Mouse (Mus musculus) kidney, postnatal 36 days (tissue): ENCODE data around the gene Ankrd44.
"Not testable (repeated sequence)": the region's sequence is repeated elsewhere in the genome, so short reads cannot be mapped to it uniquely, and the experiment has no call there.

ENCODE experiments used
- DNase-seq, 2 experiments: peaks; one replicate each; pipeline ENCODE4 v3.0.0; 2021 to 2022; ENCODE audit warnings: mixed read lengths in 2 of 2

Gene Ankrd44

DNA sequence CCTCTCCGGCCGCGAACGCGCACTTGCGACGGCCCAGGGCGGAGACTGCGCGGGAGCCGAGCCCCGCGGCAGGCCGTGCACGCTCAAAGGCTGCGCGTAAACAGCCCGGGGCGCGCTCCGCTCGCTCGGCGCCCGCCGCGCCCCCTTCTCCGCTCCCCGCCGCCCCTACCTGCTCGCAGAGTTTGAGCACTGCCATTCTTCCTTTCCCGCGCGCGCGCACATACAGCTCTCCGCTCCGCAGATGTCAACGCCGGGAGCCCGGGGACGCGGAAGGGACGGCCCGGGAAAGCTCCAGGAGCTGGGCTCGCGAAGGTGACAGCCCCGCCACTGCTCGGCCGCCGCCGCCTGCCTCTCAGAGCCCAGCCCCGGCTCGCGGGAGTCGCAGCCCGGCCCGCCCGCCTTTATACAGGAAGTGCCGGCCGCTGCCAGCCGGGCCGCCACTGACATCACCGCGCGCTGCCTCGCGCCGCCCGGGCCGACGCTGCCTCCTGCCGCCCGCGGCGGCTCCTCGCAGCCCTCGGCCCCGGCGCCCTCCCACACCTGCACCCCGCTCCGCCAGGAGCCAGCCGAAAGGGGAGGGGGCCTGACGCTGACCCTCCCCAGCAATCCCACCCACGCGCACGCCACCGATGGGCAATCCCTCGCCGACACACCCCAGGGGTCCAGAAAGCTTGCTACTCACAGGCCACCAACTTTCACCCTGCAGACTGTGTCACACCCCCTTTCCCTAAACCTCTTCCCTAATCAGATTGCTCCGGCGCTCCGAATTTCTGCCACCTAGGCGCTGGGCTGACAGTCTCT lies at the start of gene Ankrd44:
Gene Ankrd44 (minus strand): TSS at position 417 of the 801 bp plus-strand sequence.
- peak; percentile 85 to 93 for DNase-seq

DNA sequence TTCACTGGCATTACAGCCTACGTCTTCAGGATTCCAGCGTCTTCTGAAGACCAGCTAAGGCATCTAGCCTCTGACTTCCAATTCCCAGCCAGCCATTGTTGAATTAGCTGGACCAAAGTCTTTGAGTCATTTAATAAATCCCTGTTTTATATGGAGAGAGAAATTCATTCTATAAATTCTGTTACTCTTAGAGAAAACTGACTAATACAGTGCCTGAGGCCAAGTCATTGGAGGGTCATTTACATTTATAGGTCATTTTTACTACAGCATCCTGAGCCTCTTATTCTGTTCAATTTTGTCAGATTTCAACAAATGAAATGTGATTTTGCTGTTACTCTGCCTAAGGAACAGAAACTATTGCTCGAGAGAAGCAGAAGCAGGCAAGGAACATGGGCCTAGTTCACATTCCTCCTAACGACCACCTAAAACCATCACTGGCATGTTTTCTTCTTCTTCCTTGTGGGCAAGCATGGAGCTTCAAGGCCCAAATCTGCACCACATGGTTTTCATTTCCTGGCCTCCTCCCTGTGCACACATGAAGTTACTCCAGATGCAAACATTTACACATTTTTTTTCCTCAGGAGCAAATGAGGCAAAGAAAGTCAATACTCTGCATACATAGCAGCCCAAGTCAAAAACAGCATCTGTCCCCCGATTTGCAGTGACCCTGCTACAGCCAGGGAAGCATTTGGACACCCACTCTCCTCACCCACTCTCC lies 45.7 kb upstream of the Ankrd44 start:
- DNase-seq = no peak

DNA sequence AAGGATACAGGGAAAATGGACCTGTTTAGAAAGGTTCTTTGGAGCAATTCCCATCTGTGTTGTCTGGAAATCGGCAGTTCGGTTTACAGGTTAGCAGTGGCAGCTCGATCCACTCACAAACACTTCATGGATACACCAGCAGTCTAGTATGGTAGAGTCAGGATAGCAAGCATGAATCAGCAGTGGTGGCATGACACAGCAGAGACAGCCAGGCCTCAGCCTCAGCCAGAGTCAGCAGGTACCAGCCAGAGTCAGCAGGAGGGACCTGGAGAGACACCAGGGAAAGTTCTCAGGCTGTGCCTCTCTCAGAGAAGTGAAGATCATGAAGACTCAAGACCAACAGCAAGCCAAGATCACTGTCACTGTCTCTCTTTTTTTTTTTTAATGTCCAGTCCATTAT lies 40.7 kb upstream of the Ankrd44 start:
- DNase-seq = no peak

DNA sequence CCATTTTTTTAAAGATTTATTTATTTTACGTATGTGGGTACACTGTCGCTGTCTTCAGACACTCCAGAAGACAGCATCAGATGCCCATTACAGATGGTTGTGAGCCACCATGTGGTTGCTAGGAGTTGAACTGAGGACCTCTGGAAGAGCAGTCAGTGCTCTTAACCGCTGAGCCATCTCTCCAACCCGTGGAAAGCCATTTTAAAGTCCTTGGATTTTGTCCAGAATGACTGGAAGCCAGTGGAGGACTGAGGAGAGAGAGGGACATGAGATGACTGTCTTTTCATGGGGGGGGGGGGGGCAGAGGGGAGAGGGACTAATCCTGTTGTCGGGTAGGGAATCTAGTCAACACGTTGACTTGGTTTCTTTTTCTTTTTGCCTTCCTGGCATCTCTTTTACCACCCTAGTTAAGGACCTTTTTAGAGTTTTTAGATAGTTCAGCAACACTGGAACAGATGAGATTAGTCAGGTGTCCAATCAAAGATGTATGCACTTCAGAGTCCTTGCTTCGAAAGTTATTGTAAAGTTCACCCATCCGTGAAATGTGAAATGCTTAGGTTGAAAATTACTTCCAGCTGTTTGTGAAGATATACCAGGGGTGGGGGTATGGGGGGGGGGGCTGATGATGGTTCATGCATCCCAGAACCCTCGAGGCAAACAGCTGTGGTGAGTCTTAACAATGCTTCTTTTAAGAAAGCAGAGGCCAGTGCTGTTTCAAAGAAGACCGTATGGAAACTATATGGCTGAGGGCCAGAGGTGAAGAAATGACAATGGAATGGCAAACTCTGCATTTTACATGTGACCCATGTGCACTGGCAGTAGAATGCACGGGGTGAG lies 39.2 kb upstream of the Ankrd44 start:
- DNase-seq = no peak

DNA sequence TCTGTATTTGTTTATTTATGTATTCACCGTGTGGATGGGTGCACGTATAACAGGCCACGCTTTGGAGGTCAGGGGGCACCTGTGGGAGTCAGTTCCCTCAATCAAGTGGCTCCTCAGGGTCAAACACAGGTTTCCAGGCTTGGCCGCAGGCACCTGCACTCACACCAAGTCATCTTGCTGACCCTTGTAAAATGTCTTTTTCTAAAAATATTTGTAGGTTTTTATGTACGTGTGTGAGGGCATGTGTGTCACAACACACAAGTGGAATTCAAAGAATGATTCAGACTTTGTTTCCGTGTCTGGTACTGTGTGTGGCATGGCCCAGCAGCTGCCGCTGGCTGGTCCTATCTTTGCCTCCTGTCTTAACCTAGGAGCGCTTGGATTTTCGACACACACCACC lies 35.5 kb upstream of the Ankrd44 start:
- DNase-seq = no peak

DNA sequence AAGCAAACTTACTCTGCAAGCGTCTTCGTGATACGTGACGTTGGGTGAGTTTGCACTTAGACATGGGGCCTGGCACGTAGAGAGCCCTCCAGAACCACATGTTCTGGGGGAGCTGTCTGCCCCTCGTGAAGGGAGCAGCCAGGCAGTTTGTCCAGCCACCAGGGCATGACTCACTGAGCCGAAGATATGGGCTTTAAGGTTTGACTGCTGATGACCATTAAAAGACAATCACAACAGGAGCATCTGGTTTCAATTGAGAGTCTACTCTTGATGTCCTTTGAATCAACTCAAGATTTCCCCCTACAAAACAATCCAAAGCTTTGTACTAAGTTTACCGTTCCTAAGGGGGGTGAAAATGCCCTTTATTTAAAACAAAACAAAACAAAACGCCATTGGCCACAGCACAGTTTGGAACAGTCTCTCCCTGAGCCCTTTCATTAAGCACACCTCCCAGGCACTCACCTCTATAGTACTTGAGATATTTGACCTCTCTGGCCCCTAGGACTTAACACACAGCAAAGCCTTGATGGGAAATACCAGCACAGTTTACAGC lies 34.5 kb upstream of the Ankrd44 start:
- no peak for DNase-seq

DNA sequence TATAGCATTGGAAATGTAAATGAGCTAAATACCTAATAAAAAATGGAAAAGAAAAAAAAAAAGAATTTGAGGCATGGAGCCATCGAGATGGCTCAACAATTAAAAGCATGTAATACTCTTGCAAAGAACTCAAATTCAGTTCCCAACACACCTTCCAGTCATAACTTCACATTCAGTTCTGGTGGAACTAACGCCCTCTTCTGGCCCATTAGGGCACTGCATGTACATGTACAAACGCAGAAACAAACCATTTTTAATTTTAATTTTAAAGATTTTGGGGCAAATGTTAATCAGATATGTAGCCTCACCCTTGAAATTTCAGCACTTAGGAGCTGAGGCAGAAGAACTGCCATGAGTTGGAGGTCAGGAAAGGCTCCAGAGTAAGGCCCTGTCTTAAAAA lies 32.3 kb upstream of the Ankrd44 start:
- peak in 1 of 2 experiments; percentile 34 for DNase-seq

DNA sequence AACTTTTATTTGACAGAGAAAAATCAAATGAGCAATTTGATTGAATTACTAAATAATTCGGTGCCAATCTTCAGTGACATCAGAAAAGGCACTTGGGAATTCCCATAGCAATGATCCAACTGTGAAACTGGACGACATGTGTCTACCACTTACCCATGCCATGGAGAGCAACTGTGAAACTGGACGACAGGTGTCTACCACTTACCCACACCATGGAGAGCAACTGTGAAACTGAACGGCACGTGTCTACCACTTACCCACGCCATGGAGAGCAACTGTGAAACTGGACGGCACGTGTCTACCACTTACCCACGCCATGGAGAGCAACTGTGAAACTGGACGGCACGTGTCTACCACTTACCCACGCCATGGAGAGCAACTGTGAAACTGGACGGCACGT lies 30.8 kb upstream of the Ankrd44 start:
- DNase-seq = not testable (repeated sequence)

DNA sequence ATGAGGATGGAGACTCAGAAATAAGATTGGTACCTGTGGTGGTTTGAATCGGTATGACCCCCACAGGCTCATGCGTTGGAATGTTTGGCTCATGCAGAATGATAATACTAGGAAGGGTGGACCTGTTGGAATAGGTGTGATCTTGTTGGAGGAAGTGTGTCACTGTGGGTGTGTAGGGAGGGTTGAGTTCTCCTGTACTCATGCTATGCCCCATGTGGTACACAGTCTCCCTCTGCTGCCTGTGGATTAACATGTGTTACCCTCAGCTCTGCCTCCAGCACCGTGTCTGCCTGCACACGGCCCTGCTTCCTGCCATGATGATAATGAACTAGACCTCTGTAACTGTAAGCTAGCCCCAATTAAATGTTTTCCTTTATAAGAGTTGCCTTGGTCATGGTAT lies 28.7 kb upstream of the Ankrd44 start:
- no peak for DNase-seq

DNA sequence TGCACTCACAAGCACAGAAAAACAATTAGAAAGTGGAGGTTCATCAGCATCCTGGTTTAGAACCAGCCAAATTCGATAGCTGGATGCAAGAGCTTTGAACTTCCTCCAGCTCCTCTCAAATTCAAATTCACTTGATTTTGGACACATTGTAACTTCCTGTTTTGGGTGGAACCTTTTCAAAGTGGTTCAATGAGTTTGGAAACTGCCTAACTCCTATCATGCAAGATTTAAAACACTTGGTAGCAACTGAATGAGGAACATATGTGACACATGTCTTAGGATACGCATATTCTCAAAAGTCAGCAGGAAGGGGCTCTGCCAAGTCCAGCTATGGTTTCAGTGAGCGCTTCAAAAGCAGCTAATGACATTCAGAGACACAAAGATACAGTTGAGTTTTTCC lies 18.5 kb upstream of the Ankrd44 start:
- no peak for DNase-seq

DNA sequence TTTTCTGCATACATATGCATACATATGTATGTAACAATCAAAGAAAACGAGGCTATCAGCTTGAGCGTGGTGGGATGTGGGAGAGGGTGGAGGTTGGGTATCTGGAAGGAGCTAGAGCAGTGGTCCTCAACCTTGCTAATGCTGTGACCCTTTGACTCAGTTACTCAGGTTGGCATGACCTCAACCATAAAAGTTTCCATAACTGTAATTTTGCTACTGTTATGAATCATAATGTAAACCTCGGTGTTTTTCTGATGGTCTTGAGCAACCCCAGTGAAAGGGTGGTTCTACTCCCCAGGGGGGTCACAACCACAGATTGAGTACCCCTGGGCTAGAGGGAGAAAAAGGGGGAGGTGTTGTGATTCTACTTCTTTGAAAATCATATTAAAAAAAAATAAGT lies 9.3 kb upstream of the Ankrd44 start:
- DNase-seq = no peak

DNA sequence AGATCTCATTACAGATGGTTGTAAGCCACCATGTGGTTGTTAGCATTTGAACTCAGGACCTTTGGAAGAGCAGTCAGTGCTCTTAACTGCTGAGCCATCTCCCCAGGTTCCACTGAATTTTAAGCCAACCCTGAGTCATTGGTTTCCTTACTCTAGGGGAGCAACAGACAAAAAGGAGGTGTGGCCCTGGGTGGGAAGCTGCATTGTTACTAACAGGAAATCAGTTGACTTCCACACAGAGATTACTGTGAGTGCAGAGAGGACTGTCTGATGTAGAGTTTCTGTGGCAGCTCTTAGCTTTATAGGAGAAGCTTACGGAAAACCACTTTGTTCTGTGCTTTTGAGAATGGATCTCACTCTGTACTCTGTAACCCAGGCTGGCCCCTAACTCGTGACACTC lies 8.7 kb upstream of the Ankrd44 start:
- DNase-seq = peak in 1 of 2 experiments; percentile 13

DNA sequence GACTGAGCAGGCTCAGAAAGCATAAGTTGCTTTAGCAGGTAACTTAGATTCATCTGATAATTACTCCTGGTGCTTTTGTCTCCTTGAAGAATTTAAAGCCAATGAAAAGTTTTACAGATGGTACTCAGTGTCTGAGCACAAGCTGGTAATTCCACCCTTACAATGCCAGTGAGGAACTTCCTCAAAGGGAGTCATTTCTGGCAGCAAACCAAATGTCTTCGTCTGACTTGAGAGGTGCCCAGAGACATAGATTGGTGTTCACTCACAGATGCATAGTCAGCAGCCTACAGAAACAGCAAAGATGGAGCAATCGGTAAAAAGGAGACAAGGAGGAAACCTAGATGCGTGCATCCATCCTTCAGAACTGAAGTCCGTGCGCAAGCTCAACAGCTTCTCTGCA lies 7.5 kb upstream of the Ankrd44 start:
- no peak for DNase-seq

DNA sequence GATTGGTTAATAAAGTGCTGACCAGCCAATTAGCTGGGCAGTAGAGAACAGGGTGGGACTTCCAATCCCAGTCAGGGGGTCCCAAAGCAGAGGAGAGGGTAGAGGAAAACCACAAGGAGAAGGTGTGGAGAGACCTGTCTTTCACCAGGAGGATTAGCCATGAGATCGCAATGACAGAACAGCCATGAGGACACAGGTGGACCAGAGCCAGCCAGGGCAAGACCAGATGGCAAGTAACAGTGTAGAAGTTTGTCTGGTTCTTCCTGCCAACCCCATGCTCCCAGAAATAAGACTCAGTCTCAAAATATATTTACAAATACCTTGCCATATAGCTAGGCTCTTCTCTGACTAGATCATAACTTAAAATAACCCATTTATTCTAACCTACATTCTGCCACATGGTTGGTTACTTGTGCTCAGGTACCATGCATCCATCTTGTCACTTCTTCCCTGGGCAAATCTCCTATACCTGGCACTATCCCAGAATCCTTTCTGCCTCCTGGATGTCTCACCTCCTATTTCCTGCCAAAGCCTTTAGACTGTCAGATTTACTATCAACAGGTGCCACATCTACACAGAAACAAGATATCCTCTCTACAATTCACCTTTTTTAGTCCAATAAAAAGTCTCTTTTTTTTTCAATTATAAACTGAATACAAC lies 6.4 kb upstream of the Ankrd44 start:
- DNase-seq = no peak

DNA sequence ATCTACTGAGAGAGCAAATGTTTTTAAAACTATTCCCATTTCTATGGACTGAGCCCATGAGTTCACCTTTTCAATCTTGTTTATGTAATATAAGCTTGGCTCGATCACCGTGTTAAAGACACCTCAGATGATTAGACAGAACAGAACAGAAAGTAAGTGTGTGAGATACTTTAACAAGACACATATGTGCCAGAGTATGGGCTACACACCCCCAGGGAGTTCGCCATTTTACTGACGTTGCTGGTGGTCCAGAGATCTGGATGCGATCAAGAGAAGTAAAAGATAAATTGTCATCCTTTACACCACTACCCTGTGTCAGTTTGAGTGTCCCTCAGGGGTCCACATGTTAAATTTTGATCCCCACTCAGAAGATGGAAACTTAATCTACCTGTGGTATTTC lies 5.0 kb upstream of the Ankrd44 start:
- no peak for DNase-seq

DNA sequence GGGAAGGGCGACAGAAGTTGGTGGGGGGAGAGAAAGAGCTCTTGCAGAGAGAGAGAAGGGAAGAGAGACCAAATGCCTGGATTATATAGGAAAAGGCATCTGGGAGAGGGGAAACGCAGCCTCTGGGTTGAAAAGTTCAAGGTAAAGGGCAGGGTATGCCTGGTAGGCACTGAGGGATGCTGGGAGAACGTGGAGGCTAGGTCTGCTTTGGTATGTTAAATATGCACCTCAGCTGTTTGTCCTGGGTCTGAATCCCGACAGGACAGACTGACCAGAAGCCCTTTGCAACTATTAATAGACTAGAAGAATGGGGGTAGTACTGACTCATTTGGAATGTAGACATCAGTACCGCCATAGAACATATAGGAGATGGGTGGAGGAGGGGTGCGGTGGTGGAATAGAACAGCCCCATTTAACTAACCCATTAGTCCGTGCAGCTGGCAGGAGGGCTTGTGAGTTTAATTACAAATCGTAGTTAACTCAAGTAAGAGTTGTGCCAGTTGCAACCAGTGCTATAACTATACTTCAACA lies 4.5 kb upstream of the Ankrd44 start:
- DNase-seq = no peak

DNA sequence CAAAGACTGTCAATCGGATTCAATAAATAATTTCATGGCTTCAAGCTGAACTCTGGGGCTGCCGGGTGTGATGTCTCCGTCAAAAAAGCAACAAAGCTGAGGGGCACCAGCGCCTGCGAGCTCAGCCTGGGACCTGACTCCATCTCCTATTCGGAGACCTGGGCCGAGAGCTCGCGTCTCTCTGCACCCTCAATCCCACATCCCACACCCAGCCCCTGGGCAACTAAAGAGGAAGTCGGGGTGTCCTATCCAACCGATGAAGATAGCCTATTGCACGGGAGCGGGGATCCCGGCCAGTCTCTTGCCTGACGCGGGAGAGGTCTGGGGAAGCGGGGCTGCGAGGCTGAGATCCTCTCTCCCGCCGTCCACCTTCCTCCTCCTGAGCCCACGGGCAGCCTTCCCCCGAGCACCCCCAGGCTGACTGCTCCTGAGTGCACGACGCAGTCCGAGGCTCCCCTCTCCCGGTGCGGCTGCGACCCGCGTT lies 694 bp downstream of the Ankrd44 start:
- DNase-seq = peak in 1 of 2 experiments; percentile 52

DNA sequence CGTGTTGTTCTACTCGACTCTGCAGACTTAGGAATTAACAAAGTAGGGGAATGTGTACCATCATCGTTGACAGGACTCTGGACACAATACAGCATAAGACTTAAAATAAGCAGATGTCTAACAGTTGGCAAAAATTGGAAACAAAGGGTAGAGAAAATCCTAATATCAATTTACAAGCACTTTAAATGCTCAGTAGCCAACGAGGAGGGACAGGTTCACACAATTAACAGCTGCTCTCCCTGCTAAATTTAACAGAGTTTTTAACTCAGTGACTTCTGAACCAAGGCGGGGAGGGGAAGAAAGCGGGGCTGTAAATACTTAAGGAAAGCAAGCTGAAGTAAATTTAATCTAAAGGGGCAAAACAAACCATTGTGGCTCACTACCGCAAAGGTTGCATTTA lies 1.4 kb downstream of the Ankrd44 start:
- DNase-seq = no peak

DNA sequence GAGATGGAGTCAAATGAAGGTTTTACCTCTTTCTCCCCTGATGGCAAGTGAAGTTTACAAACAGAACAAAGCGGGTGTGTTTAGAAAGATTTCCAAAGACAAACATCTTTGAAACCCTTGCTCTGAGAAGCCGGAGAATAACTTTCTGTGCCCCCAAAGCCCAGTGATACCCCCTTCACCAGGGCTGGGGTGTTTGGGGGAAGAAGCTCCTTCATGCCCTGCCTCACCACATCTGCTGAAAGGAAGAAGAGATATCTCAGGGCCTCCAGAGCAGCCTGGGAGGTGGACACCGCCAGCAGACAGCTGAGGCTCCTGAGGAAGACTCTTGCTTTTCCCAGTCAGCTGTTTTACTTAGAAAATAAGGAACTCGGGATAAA lies 1.9 kb downstream of the Ankrd44 start:
- DNase-seq = peak in 1 of 2 experiments; percentile 10

DNA sequence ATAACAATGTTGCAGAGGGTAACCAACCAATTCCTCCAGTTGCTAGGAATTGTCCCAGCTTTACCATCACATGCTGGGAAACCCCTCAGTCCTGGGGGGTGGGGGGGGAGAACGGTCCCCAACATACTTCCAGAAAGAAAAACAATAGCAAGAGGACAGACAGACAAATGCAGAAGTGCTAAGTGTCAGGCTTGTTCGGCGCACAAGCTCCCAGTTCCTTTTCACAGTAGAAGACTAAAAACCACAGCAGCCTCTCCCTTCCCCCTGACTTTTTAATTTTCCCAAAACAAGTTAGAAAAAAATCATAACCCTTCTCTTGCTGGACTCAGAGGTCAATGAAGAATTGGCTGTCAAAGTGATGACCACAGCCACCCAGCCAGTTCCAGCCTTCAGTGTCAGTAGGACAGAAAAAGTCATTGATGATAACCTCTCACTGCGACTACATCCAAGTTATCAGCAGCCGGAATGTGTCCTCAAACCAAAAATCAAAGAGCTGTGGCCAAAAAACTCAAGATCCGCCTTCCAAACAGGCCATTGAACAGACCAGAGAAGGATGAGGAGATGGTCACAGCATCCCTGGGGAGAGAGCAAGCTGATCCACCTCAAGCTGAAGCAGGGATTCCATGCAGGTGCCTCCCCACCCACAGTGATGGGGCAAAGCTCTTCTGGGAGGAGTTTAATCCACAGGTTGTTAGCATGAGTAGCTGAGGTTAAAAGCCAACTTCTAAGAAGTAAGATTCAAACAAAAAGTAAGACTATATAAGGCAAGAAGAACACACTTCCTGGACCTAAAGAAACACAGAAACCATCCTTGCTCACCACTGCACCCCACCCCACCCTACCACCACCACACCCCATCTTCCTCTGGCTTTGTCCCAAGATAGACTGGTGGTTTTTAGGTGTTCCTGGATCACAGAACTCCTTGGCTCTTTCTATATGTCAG lies 2.5 kb downstream of the Ankrd44 start:
- DNase-seq = peak; percentile 16 to 49

DNA sequence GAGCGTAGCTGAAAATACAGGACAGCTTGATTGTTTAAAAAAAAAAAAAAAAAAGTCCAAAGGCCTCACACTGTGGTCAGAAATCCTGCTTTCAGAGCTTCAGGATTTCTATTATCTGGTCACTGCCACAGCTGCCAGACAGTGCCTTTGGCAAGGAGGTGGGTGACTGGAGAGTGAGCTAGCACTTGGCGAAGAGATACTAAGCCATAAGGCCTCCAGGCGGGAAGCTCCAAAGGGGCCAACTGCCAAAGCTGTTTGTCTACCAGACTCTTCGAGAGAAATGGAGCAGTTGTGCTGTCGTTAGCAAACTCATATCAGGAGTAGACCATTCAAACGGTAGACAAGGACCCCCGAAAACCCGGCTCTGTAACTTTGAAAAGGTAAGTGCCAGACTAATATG lies 3.5 kb downstream of the Ankrd44 start:
- peak in 1 of 2 experiments; percentile 34 for DNase-seq
